Mouse (Mus musculus) liver, adult 2 months (tissue): ENCODE data around the gene 4933428M09Rik. TPM values are rescaled to one million over a fixed set of nuclear protein-coding genes. Genes with fewer than 3 reads are reported as not detected.

Source experiments
- DNase-seq: peaks from one replicate; pipeline ENCODE4 v3.0.0-alpha.2; 2011; ENCODE audit warnings: low read depth, low spot score; ENCODE audit errors: extremely low read depth
- H3K27ac ChIP-seq: fragments of 200-500 bp; replicated peaks from 2 replicates; pipeline ENCODE4 v1.5.1; 2012; ENCODE audit warnings: low read depth, mild to moderate bottlenecking, control low read depth, inconsistent platforms, low read length; ENCODE audit not compliant: insufficient read depth
- H3K27me3 ChIP-seq: fragments of 200-500 bp; 2 replicates; pipeline ENCODE4 v1.6.1; 2012; ENCODE audit warnings: mild to moderate bottlenecking, moderate library complexity, low read length, inconsistent platforms; ENCODE audit not compliant: control insufficient read depth, insufficient read depth
- H3K36me3 ChIP-seq: fragments of 200-500 bp; 2 replicates; pipeline ENCODE4 v1.6.1; 2012; ENCODE audit warnings: low read length, inconsistent platforms; ENCODE audit not compliant: control insufficient read depth, insufficient read depth
- H3K4me1 ChIP-seq: fragments of 200-500 bp; 2 replicates; pipeline ENCODE4 v1.6.1; 2011; ENCODE audit warnings: low read length; ENCODE audit not compliant: control insufficient read depth, insufficient read depth
- H3K4me3 ChIP-seq: fragments of 200-500 bp; 2 replicates; pipeline ENCODE4 v1.5.1; 2011; ENCODE audit warnings: low read depth, mild to moderate bottlenecking, control low read depth, low read length, moderate library complexity; ENCODE audit not compliant: insufficient read depth
- H3K79me2 ChIP-seq: fragments of 200-500 bp; 2 replicates; pipeline ENCODE4 v1.6.1; 2012; ENCODE audit warnings: inconsistent platforms, mild to moderate bottlenecking, low read length, moderate library complexity; ENCODE audit not compliant: control insufficient read depth, insufficient read depth
- H3K9ac ChIP-seq: fragments of 200-500 bp; 2 replicates; pipeline ENCODE4 v1.6.1; 2012; ENCODE audit warnings: low read depth, mild to moderate bottlenecking, control low read depth, inconsistent platforms, low read length
- CTCF ChIP-seq: fragments of 200-500 bp; IDR thresholded peaks from 2 replicates; pipeline ENCODE4 v1.5.1; 2011; ENCODE audit warnings: low read depth, low read length, control low read depth
- POLR2A ChIP-seq: fragments of 200-500 bp; IDR thresholded peaks from 2 replicates; pipeline ENCODE4 v1.6.1; 2011; ENCODE audit warnings: low read length, control low read depth; ENCODE audit not compliant: insufficient read depth; ENCODE audit errors: extremely low read depth
- WGBS: fragments of 180-500 bp; shearing (Covaris S2); methylation state at CpG from one replicate; pipeline ENCODE4 v1.1.7; 2018; 5-methylcytosine and 5-hydroxymethylcytosine counted together
- polyA plus RNA-seq: library from polyadenylated mRNA; depleted of rRNA; stranded (reverse); fragments of >200 nt; gene quantifications from 2 replicates; pipeline ENCODE4 v1.2.3, GENCODE M21; 2012; rRNA removed
- total RNA-seq: library from RNA; depleted of rRNA; stranded (reverse); fragments of >200 nt; gene quantifications from 2 replicates; pipeline ENCODE4 v1.2.3, GENCODE M21; 2014; rRNA removed

The 4933428M09Rik gene
- total and polyA plus RNA-seq, 2 experiments = not detected

GRCm38 (mm10) chrX:139221893-139222292 lies 42.9 kb downstream of the 4933428M09Rik start:
- no peak overlapping the region for H3K4me3 ChIP-seq
- TF ChIP-seq POLR2A (no peak), CTCF (no peak)
- no peak overlapping the region for H3K27ac ChIP-seq
- DNase-seq = no peak
- WGBS = 80% methylated on average over 3 of the region's 3 CpGs
- no peaks in the 10 kb centered on the region for H3K36me3 ChIP-seq
- no peaks in the 10 kb centered on the region for H3K79me2 ChIP-seq
- no peak overlapping the region for H3K9ac ChIP-seq
- H3K27me3 ChIP-seq = no peaks in the 10 kb centered on the region
- H3K4me1 ChIP-seq = no peaks in the 10 kb centered on the region

Other genes starting within 250 kb of the 4933428M09Rik start
- gene Serpina7, start 94.0 kb upstream of the 4933428M09Rik start, total RNA-seq = 26.9 and 30.1 TPM in 2 replicates
- 2.1 and 4.3 TPM in 2 replicates for gene Serpina7, start 94.0 kb upstream of the 4933428M09Rik start, polyA plus RNA-seq
- gene 4930513O06Rik, start 93.0 kb upstream of the 4933428M09Rik start, total RNA-seq = 0.18 TPM in 1 of 2 replicates, not detected in the other
- gene 4930513O06Rik, start 93.0 kb upstream of the 4933428M09Rik start, polyA plus RNA-seq = 0.16 TPM in 1 of 2 replicates, not detected in the other
- 0.09 and 0.20 TPM in 2 replicates for gene Mum1l1, start 30.8 kb downstream of the 4933428M09Rik start, total RNA-seq
- 0.02 TPM in 1 of 2 replicates, not detected in the other for gene Mum1l1, start 30.8 kb downstream of the 4933428M09Rik start, polyA plus RNA-seq
- not detected in 2 replicates for gene Trap1a, start 154.5 kb downstream of the 4933428M09Rik start, total RNA-seq
- gene Trap1a, start 154.5 kb downstream of the 4933428M09Rik start, polyA plus RNA-seq = not detected in 2 replicates